Mouse (Mus musculus): ENCODE data around the gene Csrp1.

- TF ChIP-seq CTCF (IDR thresholded peaks at IDR 0.05; ENCODE audit: low read depth, low read length) (peak; percentile 59), GATA1 (IDR thresholded peaks at IDR 0.05; ENCODE audit: borderline replicate concordance, low read length) (no peak), TAL1 (conservative IDR thresholded peaks at IDR 0.05; ENCODE audit: low read depth, low read length) (no peak)
Measured at GRCm38 (mm10) chr1:135787799-135788198, 67.9 kb downstream of the Csrp1 start.
